Mouse (Mus musculus): Measurements from ENCODE around the gene Lce3c.

The Lce3c gene

DNA sequence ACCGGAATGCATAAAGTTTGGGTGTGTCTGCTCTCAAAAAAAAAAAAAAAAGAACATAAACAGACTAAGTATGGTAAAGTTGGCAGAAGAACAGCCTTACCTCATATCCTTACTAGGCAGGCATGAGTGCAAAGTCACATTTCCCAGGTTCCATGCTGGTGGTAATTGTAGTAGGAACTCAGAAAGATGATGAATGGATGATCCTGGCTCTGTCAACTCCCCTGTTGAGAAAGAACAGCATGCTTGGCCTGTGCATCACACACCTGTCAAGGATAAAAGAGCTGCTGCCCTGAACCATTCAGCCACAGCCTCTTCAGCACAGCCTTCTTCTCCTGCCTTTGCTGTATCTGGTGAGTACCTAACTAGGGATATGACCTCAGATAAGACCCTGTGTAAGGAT is at the start of gene Lce3c:
Lce3c (plus strand) TSS at position 301 of the 400 bp plus-strand sequence.
- DNase-seq (ENCODE audit: extremely low spot score) = no peak

- no peak for DNase-seq (ENCODE audit: extremely low spot score)
These were observed 49.8 kb upstream of the Lce3c start for GRCm38 (mm10) chr3:92894489-92894888.

GRCm38 (mm10) chr3:92902992-92903391 is 41.3 kb upstream of the Lce3c start:
- DNase-seq (ENCODE audit: extremely low spot score) = peak; percentile 27

GRCm38 (mm10) chr3:92903640-92904039 is 40.6 kb upstream of the Lce3c start:
- DNase-seq (ENCODE audit: extremely low spot score) = peak; percentile 15

GRCm38 (mm10) chr3:92905182-92905581 is 39.1 kb upstream of the Lce3c start:
- DNase-seq (ENCODE audit: extremely low spot score) = no peak

DNA sequence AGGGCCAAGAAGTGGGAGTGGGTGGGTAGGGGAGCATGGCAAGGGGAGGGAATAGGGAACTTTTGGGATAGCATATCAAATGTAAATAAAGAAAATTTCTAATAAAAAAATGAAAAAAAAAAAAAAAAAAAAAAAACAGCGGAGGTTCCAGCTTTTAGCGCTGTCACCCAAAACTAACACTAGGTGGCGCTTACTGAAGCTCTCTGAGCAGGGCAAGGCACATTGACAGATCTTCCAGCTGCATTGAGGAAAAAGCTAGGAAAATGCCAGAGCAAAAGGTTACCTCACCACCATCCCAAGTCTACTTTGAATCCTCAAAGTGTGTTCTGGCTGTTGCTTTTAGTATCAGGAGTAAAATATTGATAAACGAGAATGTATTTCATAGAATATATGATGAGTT is 36.7 kb upstream of the Lce3c start:
- DNase-seq (ENCODE audit: extremely low spot score) = peak; percentile 15

- no peak for DNase-seq (ENCODE audit: extremely low spot score)
These were observed 23.9 kb upstream of the Lce3c start for GRCm38 (mm10) chr3:92920364-92920763.

GRCm38 (mm10) chr3:92926130-92926529 is 18.2 kb upstream of the Lce3c start, which contains the start of gene Lce3a:
TSS of gene Lce3a (minus strand) at chr3:92926230.
- DNase-seq (ENCODE audit: extremely low spot score) = no peak

GRCm38 (mm10) chr3:92932679-92933078 is 11.6 kb upstream of the Lce3c start, which contains the start of gene Lce3b:
TSS of gene Lce3b (plus strand) at chr3:92932979.
- no peak for DNase-seq (ENCODE audit: extremely low spot score)

- no peak for DNase-seq (ENCODE audit: extremely low spot score)
These were observed 12.8 kb downstream of the Lce3c start, which contains the start of gene Lce3d for GRCm38 (mm10) chr3:92957090-92957489. TSS of gene Lce3d (plus strand) at chr3:92957390.

- no peak for DNase-seq (ENCODE audit: extremely low spot score)
These were observed 22.5 kb downstream of the Lce3c start, which contains the start of gene Lce3e for GRCm38 (mm10) chr3:92966761-92967160. TSS of gene Lce3e (plus strand) at chr3:92967061.

- no peak for DNase-seq (ENCODE audit: extremely low spot score)
These were observed 34.2 kb downstream of the Lce3c start for GRCm38 (mm10) chr3:92978484-92978883.

DNA sequence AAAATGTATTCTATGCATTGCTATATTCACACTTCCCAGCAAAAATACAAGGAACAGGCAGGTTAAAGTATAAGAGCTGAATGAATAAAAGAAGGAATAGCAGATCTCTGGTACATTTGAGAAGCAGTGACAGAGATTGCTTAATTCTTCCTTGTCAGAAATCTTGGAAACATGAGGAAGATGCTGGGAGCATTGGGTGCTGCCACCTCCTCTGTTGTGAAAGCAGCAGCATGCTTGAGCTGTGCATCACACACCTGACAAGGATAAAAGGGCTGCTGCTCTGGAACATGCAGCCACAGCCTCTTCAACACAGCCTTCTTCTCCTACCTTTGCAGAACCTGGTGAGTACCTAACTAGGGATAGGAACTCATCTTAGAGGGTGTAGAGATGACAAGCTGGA is 47.6 kb downstream of the Lce3c start, which contains the start of gene Lce3f:
Lce3f (plus strand) TSS at position 301 of the 400 bp plus-strand sequence.
- DNase-seq (ENCODE audit: extremely low spot score) = no peak
